Mouse (Mus musculus): ENCODE data around the gene Zfp286. TPM values are rescaled to one million over a fixed set of nuclear protein-coding genes. Genes with fewer than 3 reads are reported as not detected.

The Zfp286 gene
- 1.5 TPM for polyA plus RNA-seq (2014; fragmentation: Illumina TruSeq; extraction: RNeasy Lipid Tissue Mini Kit (QIAGEN cat#74804); ENCODE audit: low read depth, low replicate concordance)

GRCm38 (mm10) chr11:62788935-62789616, at the start of gene Zfp286:
Gene Zfp286 (minus strand): TSS chr11:62789462.

GRCm38 (mm10) chr11:62820059-62820541, 30.8 kb upstream of the Zfp286 start, which contains the start of gene Trim16:
Gene Trim16 (plus strand): TSS chr11:62820231.

GRCm38 (mm10) chr11:62752780-62753179, 36.5 kb downstream of the Zfp286 start, which contains the start of gene Gm10428:
Gene Gm10428 (plus strand): TSS chr11:62753100.

GRCm38 (mm10) chr11:62731311-62732021, 57.8 kb downstream of the Zfp286 start, which contains the start of gene Zfp287:
Gene Zfp287 (minus strand): TSS chr11:62731905.

Other genes with a start within 250 kb of the Zfp286 start
- gene Ubb, start 238.3 kb downstream of the Zfp286 start, polyA plus RNA-seq (2014; fragmentation: Illumina TruSeq; extraction: RNeasy Lipid Tissue Mini Kit (QIAGEN cat#74804); ENCODE audit: low read depth, low replicate concordance): 981 TPM
- gene Trpv2, start 215.0 kb downstream of the Zfp286 start, polyA plus RNA-seq (2014; fragmentation: Illumina TruSeq; extraction: RNeasy Lipid Tissue Mini Kit (QIAGEN cat#74804); ENCODE audit: low read depth, low replicate concordance): 4.1 TPM
- gene Lrrc75a, start 140.9 kb downstream of the Zfp286 start, polyA plus RNA-seq (2014; fragmentation: Illumina TruSeq; extraction: RNeasy Lipid Tissue Mini Kit (QIAGEN cat#74804); ENCODE audit: low read depth, low replicate concordance): 6.5 TPM
- 17.9 TPM for gene Mmgt2, start 140.8 kb downstream of the Zfp286 start, polyA plus RNA-seq (2014; fragmentation: Illumina TruSeq; extraction: RNeasy Lipid Tissue Mini Kit (QIAGEN cat#74804); ENCODE audit: low read depth, low replicate concordance)
- gene Zfp287, start 57.6 kb downstream of the Zfp286 start, polyA plus RNA-seq (2014; fragmentation: Illumina TruSeq; extraction: RNeasy Lipid Tissue Mini Kit (QIAGEN cat#74804); ENCODE audit: low read depth, low replicate concordance): 2.0 TPM
- not detected for gene Gm10428, start 36.4 kb downstream of the Zfp286 start, polyA plus RNA-seq (2014; fragmentation: Illumina TruSeq; extraction: RNeasy Lipid Tissue Mini Kit (QIAGEN cat#74804); ENCODE audit: low read depth, low replicate concordance)
- gene Trim16, start 30.8 kb upstream of the Zfp286 start, polyA plus RNA-seq (2014; fragmentation: Illumina TruSeq; extraction: RNeasy Lipid Tissue Mini Kit (QIAGEN cat#74804); ENCODE audit: low read depth, low replicate concordance): 4.9 TPM
- gene Fbxw10, start 57.6 kb upstream of the Zfp286 start, polyA plus RNA-seq (2014; fragmentation: Illumina TruSeq; extraction: RNeasy Lipid Tissue Mini Kit (QIAGEN cat#74804); ENCODE audit: low read depth, low replicate concordance): 0.26 TPM
- gene Tvp23b, start 90.0 kb upstream of the Zfp286 start, polyA plus RNA-seq (2014; fragmentation: Illumina TruSeq; extraction: RNeasy Lipid Tissue Mini Kit (QIAGEN cat#74804); ENCODE audit: low read depth, low replicate concordance): 24.4 TPM
- not detected for gene Cdrt4, start 161.7 kb upstream of the Zfp286 start, polyA plus RNA-seq (2014; fragmentation: Illumina TruSeq; extraction: RNeasy Lipid Tissue Mini Kit (QIAGEN cat#74804); ENCODE audit: low read depth, low replicate concordance)